Mouse (Mus musculus): ENCODE data around the gene Cdc42bpb.

Gene Cdc42bpb

DNA sequence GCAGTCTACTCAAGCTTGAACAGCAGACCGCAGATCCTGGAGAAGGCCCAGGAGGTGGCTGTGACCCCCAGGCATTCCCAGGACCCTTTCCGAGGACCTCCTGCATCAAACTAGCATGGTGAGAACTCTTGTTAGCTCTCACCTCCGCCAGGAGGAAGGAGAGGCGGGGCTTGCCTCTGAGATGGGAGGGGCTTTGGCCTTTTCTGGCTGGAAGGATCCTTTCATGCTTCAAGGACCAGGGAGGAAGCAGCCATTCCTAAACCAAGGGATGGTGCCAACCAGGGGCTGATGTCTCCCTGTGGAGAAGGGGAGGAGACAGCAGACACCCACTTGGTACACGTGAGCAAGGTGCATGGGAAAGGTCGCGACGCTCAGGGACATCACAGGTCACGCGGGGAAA is 93.0 kb downstream of the Cdc42bpb start:
- DNase-seq (ENCODE audit: low spot score in 2 of 2), result no peak

GRCm38 (mm10) chr12:111283573-111283972 is 93.9 kb downstream of the Cdc42bpb start:
- DNase-seq (ENCODE audit: low spot score in 2 of 2), result no peak

DNA sequence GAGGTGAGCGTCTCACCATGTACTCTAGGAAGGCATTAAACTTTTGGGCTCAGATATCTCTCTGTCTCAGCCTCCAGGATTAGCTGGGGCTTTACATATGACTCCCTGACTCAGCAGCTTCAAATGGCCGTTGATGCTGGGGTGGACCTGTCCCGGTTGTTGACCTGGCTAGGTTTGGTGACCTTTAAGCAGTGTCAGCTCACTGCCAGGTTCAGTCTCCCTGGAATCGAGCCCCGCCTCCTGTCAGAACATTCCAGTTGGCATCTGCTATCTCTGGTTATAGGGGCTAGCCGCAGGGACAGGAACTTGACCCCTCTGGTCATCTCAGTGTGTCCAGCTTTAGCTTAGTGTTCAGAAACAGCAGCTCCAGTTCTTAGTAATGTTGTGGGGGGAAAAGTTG is 101.1 kb downstream of the Cdc42bpb start:
- DNase-seq (ENCODE audit: low spot score in 2 of 2), result no peak

GRCm38 (mm10) chr12:111275150-111275841 is 102.2 kb downstream of the Cdc42bpb start:
- DNase-seq (ENCODE audit: low spot score in 2 of 2), result no peak

- no peak for DNase-seq (ENCODE audit: low spot score in 2 of 2)
Measured at GRCm38 (mm10) chr12:111274447-111275149, 102.9 kb downstream of the Cdc42bpb start.

DNA sequence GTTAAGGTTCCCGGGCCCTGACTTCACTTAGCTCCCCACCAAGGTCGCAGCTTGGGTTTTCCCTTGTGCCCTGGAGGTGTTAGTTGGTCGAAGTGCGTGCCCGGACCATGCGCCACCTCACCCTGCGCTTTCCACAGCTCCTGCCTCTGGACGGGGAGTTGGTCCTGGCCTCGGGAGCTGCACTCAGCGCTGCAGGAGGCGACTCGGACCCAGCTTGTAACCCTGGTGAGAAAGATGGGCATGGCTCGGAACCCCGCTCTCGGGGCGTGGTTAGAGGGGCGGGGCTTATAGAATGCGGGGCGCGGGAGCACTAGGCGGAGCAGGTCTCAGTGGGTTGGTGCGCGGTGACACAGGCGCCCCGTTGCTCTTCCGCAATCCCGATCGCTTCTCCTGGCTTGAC is 103.5 kb downstream of the Cdc42bpb start:
- no peak for DNase-seq (ENCODE audit: low spot score in 2 of 2)

GRCm38 (mm10) chr12:111272420-111272819 is 105.1 kb downstream of the Cdc42bpb start:
- peak; percentile 76 to 81 for DNase-seq (ENCODE audit: low spot score in 2 of 2)

DNA sequence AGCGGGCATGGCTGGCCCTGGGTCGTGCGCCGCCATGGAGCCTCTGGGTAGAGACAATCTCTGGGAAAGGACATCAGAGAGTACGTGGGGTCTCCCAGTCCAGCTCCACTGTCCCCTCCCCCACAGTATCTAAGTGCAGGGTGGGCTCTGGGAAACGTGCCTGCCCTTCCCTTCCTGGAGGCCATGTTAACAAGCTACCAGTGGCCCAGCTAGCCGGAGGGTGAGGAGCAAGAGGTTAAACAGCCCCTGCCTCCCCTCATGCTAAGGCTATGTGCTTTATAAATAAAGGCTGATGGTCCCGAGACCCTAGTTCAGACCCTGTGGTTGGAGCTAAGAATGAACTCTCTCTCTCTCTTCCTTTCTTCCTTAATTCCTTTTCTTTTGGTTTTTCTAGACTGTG is 105.6 kb downstream of the Cdc42bpb start:
- no peak for DNase-seq (ENCODE audit: low spot score in 2 of 2)

GRCm38 (mm10) chr12:111271406-111271805 is 106.1 kb downstream of the Cdc42bpb start:
- no peak for DNase-seq (ENCODE audit: low spot score in 2 of 2)

- DNase-seq (ENCODE audit: low spot score in 2 of 2), result no peak
Measured at GRCm38 (mm10) chr12:111270629-111271277, 106.8 kb downstream of the Cdc42bpb start, which contains the start of gene Amn. Gene Amn, plus strand, starts transcription at chr12:111271095.

- DNase-seq (ENCODE audit: low spot score in 2 of 2), result no peak
Measured at GRCm38 (mm10) chr12:111267673-111268325, 109.7 kb downstream of the Cdc42bpb start.

DNA sequence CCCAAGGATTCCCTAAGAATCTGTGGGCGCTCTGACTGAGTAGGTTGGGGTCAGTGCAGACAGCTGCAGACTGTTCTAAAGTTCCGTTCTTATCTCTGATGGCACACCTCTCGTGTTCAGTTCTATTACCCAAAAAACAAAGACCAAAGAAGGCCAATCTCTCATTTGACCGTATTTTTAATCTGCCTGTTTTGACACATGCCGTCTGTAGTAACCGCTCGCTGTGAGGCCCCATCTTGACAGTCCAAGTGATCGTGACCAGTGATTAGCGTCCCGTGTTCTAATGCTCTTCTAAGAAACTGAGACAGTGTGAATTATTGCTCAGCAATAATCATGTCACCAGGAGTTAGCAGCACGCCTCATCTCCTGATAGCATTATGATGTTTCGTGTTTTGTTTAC is 110.9 kb downstream of the Cdc42bpb start:
- no peak for DNase-seq (ENCODE audit: low spot score in 2 of 2)

- no peak for DNase-seq (ENCODE audit: low spot score in 2 of 2)
Measured at GRCm38 (mm10) chr12:111265212-111265611, 112.3 kb downstream of the Cdc42bpb start.

GRCm38 (mm10) chr12:111263650-111264049 is 113.9 kb downstream of the Cdc42bpb start:
- DNase-seq (ENCODE audit: low spot score in 2 of 2), result no peak

GRCm38 (mm10) chr12:111251227-111251626 is 126.3 kb downstream of the Cdc42bpb start:
- DNase-seq (ENCODE audit: low spot score in 2 of 2), result no peak

GRCm38 (mm10) chr12:111250116-111250515 is 127.4 kb downstream of the Cdc42bpb start:
- no peak for DNase-seq (ENCODE audit: low spot score in 2 of 2)

DNA sequence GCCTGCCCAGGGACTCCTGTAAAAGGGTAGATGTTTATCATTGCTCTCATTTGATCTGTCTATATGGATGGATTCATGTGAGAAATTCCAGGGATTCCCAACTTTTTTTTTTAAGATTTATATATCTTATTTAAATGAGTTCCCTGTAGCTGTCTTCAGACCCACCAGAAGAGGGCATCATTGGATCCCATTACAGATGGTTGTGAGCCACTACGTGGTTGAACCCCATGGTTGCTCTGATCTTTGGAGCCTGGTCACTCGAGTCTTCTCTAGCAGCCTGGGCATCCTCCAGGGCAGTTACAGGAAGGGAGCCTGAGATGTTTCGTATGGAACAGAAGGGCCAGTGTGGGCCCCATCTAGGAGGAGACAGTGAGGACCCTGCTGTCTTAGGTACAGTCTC is 128.4 kb downstream of the Cdc42bpb start:
- no peak for DNase-seq (ENCODE audit: low spot score in 2 of 2)

GRCm38 (mm10) chr12:111246808-111247464 is 130.6 kb downstream of the Cdc42bpb start:
- no peak for DNase-seq (ENCODE audit: low spot score in 2 of 2)

DNA sequence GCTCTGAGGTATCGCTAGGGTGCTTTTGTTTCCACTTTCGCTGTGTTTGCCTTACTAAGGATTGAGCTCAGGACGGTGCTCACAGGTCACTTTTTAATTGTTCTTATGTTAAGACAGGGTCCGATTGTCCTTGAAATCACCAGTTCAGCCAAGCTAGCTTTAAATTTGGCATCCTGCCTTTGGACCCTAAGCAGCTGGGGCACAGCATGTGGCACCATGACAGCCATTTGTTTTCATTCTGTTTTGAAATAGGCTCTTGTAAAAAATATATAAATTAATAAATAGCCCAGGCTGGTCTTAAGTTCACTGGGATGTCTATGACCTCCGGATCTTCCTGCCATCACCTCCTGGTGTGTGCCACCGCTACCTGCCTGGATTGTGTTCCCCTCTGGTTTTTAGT is 132.4 kb downstream of the Cdc42bpb start:
- no peak for DNase-seq (ENCODE audit: low spot score in 2 of 2)

DNA sequence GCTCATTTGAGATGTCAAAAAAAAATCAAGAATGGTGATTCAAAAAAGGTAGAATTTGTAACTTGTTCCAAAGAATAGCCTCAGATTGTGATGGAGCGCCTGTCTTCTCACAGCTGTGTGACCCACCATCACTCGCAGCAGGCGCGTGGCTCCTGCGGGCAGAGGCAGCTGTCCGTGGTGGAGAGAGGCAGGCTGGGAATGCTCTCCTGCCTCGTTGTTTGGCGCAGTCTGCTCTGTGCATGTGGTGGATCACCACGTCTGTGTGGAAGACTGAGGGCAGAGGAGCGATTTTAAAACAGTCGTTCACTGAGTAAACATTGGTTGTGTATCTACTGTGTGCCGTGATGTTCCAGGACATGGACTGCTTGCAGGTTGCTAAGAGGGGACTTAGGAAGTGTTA is 133.8 kb downstream of the Cdc42bpb start:
- no peak for DNase-seq (ENCODE audit: low spot score in 2 of 2)

All from frontal cortex, postnatal 14 days (tissue).